Mouse (Mus musculus) cerebellum, postnatal 25 days (tissue): ENCODE data around the gene Pdzd3.

Experiments
- DNase-seq, 2 experiments: peaks; one replicate each; pipeline ENCODE4 v3.0.0; 2021; ENCODE audit warnings: mixed read lengths in 2 of 2

The Pdzd3 gene

GRCm38 (mm10) chr9:44199166-44199565 is 52.1 kb downstream of the Pdzd3 start:
- DNase-seq = peak; percentile 50 to 71
